Mouse (Mus musculus) v-Abl transformed pro-B cells (cell line): Measurements from ENCODE around the gene Fhl1.

ENCODE experiments used
- in situ Hi-C, 2 experiments: fragments of 400-800 bp; cut with MboI; formaldehyde crosslinking; loops; one replicate each; pipeline ENCODE4 v1.15.1; 2025; ENCODE audit not compliant: unreplicated experiment in 2 of 2

Gene Fhl1

DNA sequence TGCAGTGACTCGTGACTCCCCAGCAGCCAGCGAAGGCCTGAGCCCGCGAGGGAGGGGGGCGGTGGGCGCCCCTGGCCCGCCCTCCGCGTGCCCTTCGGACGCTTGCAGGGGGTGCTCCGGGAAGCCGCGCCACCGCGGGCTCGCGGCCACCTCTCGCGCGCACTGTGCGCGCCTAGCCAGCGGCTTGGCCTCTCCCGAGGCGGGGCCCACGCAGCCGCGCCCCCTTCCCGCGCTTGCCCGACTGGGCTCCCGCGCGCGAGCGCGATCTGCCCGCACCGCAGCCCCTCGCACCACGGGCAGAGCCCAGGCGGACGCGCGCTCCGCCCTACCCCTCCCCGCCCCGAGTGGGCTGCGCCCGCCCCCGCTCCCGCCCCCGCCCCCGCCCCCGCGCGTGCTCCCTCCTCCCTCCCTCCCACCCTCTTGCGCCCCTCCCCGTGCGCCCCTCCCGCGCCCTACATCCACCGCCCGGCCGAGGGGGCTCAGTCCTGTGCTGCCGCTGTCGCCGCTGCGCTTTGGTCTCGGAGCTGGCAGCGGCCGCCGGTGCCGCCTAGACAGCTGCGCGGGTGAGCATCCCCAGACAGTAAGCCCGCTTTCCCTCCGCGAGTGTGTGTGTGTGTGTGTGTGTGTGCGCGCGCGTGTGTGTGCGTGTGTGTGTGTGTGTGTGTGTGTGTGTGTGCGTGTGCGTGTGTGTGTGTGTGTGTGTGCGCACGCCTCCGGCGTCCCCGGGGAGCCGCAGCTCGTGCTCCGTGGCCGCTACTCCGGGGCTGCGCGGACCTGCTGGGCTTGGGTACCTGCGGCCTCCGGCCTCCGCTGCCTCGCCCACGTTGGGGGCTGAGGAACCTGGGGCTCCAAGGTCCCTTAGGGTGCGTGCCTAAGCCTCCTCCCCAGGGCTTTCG lies at the start of gene Fhl1:
TSS of gene Fhl1 (plus strand) at position 482 of the 896 bp plus-strand sequence.
- in situ Hi-C loops = no loop called here

DNA sequence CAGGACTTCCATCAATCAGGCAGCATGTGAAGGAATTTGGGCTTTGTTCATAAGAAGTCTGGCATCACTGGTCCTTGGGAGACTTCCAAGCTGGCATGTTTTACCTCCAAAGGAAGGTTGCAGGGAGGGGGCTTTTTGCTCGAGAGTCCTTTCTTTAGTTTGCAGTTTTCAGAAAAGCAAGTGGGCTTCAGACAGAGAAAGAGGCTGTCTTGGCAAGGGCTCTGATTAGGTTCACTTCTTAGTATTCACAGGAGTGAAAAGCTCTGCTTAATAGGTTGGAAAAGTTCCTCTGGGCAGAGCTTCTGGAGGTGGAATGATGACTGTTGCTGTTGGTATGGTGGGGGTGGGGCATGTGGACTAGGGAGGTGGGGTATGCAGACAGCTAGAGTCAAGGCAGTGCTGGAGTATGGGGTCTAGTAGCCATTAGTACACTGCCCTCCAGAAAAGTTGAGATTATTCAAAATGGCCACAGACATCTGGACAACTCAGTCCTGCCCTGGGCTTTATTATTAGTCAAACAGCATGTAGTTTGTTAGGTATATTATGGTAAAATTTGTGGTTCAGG lies 49.3 kb upstream of the Fhl1 start:
- in situ Hi-C loops = no loop called here

DNA sequence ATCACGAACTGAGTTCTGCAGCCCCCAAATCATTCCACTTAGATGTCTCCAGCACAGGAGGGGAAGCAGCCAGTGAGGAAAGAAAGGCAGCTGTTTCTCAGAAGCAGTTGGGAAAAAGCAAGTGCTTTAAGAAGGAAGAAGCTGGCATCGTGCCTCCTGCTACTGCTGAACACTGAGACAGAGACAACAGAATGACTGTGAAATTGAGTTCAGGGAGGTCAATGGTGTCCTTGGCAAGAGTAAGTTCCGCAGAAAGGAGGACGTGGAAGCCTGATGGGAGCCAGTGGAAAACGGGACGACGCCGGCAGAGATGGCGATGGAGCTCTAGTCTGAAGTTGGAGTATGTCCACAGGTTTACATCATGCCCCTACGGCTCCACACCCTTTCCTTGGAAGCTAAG lies 48.1 kb upstream of the Fhl1 start:
- in situ Hi-C loops = no loop called here

DNA sequence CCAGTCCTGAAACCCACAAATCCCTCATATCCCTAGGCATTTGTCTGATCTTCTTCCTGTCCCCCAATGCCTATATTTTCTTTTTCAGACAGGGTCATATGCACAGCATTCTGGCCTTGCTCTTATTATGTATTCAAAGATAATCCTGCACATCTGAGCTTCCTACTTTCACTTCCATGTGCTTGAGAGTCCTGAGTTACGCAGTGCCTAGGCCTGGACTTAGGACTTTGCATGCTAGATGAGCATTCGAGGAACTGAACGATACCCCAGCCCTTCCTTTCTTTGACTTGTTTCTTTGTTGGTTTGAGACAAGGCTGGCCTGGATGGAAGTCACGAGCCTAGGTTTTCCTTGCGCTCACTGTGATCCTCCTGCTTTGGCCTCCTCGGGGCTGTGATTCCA lies 39.0 kb upstream of the Fhl1 start:
- in situ Hi-C loops = no loop called here

DNA sequence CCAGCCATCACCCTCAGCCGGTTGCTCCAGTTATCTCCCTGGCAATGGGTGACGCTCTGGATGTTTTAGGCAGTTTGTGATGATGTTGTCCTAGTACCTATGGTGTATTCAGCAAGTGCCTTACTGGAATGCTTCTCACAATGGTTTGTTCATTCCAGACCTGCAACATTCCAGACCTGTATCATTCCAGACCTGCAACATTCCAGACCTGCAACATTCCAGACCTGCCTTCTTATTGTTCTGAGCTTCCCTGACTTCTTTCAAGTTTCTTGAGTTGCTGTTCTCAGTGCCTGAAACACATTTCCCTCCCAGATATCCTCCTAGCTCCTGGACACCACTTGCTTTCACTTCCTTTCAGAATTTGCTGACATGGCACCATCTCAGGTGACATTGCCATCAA lies 37.0 kb upstream of the Fhl1 start:
- in situ Hi-C loops = no loop called here

DNA sequence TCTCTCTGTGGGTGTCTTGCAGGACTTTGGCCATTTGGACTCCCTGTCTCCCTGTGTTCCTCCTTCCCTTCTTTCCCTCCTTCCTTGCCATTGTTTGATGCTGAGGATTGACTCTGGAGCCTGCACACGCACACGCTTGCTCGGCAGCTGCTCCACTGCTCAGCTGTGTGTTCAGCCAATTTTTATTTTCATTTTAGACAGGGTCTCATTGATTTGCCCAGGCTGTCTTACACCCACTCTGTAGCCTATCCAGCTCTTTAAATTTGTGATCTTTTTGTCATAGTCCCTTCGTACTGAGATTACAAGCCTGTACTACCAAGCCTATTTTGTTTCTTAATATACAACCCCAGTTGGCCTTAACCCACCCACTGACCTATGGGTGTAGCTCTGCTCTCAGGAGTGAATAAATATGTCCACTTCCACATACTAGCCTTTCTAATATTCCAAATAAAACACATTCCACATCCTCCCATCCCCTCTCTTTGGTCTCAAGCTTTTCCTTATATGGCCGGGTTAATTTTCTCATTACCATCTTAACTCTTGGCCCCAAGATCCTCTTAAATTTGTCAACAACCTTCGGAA lies 34.3 kb upstream of the Fhl1 start:
- in situ Hi-C loops = no loop called here

DNA sequence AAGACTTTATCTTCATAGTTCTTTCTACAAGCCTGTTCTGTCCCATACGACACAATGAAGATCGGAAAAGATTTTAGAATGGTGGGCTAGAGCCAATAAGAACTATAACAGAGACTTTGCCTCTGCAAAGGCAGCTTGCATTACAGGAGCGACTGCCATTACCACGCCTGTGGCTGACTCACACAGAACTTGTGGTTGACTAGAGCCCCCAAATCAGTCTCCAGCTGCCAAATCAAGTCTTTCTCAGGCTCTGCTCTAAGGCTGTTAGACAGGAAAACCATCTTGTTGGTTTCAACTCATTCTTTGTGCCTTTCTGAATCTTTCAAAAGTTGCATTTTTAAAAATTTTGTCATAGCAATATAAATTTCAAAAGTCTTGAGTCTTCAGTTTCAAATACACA lies 33.7 kb upstream of the Fhl1 start:
- in situ Hi-C loops = no loop called here

DNA sequence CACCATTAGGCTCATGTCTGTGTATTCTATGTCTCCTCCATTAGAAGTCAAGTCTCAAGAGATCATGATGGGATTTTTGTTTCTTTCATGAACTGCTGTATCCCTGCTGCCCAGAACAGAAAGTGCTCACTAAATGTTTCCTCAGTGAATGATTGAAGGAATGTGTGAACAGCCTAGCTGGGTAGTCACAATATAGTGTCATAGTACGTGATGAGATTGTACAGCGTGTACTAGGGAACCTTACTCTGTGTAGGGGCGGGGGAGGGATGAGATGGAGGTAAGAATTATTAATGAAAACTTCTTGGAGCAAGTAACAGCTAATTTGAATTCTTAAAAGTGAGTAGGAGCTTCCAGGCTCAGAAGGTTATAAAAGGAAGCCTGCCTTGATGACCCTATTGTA lies 30.3 kb upstream of the Fhl1 start:
- in situ Hi-C loops = no loop called here

DNA sequence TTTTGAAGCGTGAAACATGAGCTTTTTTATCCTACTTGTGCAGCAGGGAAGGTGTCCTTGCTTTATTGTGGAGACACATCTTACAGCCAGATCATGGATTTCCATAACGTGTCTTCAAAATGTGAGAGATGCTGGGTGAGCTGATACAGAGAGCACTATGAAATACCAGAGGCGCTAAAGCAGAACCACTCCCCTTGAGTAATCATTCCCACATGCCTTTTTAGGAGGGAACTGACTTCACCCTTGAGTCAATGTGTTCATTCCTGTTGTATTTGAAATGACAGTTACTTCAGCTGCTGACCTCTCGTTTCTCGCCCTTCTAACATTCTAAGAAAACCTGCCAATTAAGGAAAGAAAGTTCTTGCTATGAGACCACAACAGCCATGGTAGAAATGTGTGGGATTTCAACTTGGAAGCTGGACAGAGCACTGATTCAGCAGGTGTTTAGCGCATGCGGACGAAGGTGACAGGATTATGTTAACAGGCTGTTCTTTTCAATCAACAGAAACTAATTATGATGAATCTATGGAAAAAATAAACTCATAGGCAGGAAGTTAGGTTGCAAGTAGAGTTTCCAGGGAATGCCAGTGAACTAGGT lies 27.5 kb upstream of the Fhl1 start:
- in situ Hi-C loops = no loop called here

DNA sequence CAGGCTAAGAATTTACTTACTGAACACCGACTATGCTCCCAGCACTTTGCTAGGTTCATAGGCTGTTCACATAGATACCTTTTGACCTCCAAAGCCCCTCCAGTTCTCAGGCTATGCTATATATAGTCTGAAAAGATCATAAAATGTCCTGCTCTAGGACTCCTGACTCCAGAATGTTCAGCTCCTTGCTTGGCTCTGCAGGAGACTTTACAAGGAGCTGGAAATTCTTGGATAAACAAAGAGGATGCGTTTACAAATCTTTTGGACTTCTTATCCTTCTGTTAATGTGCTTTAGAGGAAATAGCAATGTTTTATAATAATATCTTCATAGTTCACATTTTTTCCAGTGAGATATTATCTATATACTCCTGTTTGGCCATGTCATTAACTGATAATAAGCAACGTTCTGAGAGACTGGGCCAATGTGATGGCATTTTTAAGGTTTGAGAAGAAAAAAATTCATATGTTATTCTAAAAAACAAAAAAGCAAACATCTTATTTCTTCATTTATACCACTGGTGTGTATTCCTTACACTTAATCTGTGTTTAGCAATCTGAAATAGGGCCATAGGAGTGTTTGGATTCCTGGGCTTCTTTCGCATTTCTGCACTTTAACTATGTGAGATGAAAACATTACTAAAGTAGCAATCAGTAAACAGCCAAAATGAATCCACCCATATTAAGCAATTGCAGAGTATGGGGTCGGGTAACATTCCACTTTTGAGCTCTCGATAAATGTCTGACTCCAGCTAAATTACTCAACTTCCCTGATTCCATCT lies 22.8 kb upstream of the Fhl1 start:
- in situ Hi-C loops = no loop called here

DNA sequence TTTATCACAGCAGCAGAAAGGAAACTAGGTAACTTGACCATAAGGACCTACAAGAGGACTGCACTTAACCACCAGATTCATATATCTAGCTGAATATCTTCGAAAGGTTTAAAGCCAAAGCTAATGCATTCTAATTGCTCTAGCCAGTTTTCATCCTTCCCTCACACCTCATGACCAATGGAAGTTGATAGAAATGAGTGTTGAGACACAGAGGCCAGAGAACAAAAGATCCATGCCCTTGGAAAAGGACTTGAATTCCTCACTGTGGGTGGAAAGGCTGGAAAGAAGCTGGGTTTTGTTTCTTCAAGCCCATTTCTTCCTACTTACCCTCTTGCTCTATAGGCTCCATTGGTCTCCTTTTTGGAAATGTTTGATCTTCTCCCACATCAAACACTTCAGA lies 21.1 kb upstream of the Fhl1 start:
- in situ Hi-C loops = no loop called here

DNA sequence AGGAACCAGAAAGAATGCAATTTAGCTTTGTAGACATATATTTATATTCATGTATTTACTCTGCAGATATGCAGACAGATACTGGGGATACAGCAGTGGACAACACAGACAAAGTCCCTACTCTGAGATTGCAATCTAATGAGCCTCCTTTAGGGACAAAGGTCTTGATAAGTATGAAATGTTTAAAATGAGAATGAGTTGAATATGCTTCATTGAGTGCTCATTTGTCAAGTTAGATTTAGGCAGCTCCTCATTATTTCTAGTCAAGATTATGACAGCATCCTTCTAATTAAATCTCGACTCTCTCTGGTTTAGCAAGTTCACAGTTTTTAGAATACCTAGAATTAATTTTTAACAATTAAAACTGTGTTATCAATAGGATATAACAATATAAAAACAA lies 18.9 kb upstream of the Fhl1 start:
- in situ Hi-C loops = no loop called here

DNA sequence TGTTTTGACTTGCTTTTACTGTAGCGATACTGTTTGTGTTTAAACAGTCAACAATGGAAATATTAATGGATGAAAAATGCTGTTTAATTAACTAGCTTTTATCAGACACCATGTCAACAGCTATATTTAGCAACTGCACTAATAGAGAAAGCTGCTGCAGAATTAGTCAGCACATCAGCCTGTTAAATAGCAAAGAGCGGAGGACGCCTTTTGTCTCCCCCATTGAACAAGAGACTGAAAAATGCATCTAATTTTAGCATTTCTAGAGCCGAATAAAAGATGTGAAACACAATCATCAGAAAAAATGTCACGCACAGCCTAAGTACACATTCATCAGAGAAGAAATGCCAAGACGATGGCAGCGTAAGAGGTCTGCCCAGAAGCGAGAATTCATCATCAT lies 9.0 kb upstream of the Fhl1 start:
- in situ Hi-C loops = no loop called here

DNA sequence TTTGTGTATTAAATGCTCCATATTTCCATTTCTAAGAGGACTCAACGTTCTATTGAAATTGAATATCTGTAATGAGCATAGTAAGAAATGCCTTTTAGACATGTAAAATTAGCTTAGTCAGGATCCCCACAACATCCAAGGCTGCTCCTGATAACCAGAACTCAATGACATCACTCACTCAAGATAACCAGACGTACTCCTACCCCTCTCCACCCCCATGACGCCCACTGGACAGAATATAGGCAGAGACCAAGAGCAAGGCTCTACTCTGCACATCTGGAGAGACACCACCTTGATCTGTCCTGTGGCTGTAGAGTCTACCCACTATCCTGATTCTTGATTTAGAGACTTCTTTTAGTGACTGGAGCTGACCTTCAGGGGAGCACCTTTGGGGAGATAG lies 3.1 kb upstream of the Fhl1 start:
- in situ Hi-C loops = no loop called here

DNA sequence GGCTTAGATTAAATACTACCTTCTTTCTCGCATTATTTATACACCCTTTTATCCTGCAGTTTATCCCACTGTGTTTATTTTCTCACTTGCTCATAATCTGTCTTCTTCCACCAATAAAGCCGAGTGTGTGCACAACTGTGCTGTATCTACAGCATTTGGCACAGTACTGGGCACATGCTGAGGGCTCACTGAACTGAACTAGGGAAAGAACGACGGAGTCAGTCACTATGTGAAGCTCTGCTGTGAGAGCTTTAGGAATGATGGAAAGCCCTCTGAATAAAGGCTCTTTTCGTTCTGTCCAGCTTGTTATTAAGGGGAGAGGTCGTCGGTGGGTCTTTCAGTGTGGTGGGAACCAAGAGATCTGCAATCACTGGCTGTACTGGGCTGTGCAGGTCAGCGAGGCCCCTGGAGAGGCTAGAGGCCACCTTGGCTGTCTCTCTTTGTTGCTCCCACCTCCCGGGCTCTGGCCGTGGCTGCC lies 720 bp upstream of the Fhl1 start:
- in situ Hi-C loops = no loop called here

DNA sequence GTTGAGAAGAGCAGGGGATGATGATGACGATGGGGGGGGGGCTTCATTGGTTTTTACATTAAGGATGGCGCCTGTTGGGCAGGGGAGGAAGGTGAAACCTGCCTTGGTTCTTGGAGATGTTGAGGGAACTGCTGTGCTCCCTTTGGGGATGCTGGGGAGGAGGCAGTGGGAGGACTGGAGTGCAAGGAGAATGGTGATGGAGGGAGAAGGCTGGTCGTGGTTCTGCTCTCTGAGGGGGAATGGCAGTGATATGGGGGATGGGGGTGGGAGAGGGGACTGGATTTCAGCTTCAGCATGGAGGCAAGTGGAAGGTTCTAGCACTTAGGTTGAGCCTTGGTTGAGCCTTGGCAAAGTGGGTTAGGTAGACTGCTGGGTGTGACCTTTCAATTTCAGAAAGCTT lies 814 bp downstream of the Fhl1 start:
- in situ Hi-C loops = no loop called here

DNA sequence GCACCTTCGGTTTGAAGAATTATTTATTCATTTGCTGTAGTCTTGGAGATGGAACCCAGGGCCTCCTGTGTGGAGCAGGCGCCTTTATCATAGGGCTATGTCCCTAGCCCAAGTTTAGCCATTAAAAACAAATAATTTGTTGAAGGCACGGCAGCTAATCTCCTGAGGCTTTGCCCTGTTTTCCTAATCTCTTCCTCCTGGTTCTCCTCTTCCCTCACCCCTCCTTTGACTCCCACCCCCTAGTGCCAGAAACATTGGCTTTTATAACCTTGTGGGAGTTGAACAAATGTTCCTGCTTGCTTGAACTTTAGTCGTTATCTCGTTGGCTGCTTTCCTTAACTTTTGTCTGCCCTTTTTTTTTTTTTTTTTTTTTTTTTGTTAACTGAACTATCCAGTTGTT lies 2.8 kb downstream of the Fhl1 start:
- in situ Hi-C loops = no loop called here

DNA sequence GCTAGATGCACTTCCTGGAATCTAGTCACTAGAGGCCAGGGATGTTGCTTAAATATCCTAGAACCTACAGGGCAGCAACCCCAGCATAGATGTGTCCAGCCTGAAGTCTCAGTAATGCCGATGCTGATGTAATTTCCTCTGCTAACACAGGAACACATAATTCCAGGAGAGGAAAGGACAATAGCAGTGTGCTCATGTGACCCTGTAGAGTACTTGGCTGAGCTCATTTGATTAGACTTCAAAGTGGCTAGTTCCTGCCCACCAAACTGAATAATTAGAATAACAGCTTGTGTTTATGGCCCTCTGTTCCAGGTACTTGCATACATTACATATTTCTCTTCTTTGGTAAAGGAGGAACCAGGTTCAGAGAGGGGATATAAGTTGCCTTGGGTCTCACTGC lies 4.6 kb downstream of the Fhl1 start:
- in situ Hi-C loops = no loop called here

DNA sequence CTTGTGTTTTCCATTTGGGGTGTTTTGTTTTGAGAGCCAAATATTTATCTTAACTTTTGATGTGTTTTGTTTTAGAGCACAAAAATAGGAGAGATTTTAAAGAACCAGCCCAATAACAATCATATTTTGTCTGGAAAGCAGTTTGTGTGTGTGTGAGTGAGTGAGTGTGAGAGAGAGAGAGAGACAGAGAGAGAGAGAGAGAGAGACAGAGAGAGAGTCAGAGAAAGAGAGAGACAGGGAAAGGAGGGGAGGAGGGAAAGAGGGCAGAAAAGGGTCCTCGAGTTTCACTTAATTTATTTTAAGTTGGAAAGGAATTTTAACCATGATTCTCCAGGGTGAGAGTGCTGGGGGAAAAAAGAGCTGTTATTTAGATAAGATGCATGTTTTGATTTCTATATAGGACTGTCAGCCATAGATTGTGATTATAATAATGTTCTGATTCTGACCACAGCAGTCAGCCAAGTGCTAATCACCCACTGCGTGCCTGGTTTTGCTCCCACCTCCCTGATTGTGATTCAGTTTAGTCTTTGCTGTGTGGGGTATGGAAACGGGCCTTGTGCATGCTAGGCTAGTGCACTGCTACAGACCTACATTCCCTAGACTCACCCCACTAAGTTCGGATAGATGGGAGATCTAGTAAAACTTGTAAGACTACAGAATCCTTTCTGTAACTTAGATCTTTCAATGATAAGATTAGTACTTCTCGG lies 6.4 kb downstream of the Fhl1 start:
- in situ Hi-C loops = no loop called here

DNA sequence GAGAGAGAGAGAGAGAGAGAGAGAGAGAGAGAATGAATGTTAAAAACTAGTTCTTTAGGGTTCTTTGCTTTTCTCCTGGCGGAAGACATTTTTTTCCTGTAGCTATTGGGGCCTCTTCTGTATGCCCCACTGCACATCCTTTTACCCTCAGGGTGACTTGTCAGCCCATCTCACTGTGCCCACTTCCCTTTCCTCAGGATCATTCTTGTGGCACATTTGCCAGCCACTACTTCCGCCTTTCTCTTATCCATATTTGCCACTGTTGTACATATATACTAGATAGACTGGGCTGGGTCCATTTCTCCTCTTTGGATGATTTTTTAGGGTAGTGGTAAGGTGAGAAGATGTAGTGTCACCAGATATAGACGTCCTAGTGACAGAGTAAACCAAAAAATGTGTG lies 9.8 kb downstream of the Fhl1 start:
- in situ Hi-C loops = no loop called here
